33 mouse cellular contexts compared by ENCODE assay signal in genomic region chr10:87110909-87111308, GRCm38 (mm10). TPM values are rescaled to one million over a fixed set of nuclear protein-coding genes. Genes with fewer than 3 reads are reported as not detected.
DNase-seq lines count a peak whose midpoint lies in the region; ATAC-seq and TF ChIP-seq lines count a peak whose summit lies in the region.
"Had no signal": no experiment of that assay in that cellular context is flagged by ENCODE, and none has a peak within 500 bp of the region (broad histone marks: within the 10 kb centered on the region; RNA-seq: fewer than 3 reads in every experiment).

No protein-coding gene starts in this region.

- intact Hi-C loops in left cerebral cortex, adult 2 months (cut with DNase I), result no loop called here

- H3K9ac ChIP-seq in forebrain, embryonic 14.5 days (ENCODE audit: low read length), result no peak overlapping the region
- H3K9ac ChIP-seq in forebrain, embryonic 16.5 days (replicated peaks; ENCODE audit: low read depth, low read length), result no peak overlapping the region
- H3K9ac ChIP-seq in hindbrain, postnatal 0 days (replicated peaks; ENCODE audit: low read length), result no peak overlapping the region
- H3K9ac ChIP-seq in hindbrain, embryonic 11.5 days (ENCODE audit: low read depth, low read length), result no peak overlapping the region
- H3K9ac ChIP-seq: embryonic facial prominence, embryonic 13.5 days; hindbrain, embryonic 14.5 days; intestine, embryonic 15.5 days had no signal

- peaks cover 18% of the 10 kb centered on the region; the same call in 1 of the 2 replicates for H3K4me1 ChIP-seq in forebrain, embryonic 14.5 days (ENCODE audit: control insufficient read depth, insufficient read depth, low read length)
- H3K4me1 ChIP-seq in forebrain, embryonic 16.5 days (replicated peaks; ENCODE audit: control insufficient read depth, insufficient read depth, low read length), result peaks cover 17% of the 10 kb centered on the region
- H3K4me1 ChIP-seq in hindbrain, postnatal 0 days (ENCODE audit: insufficient read depth, low read length), result no peaks in the 10 kb centered on the region
- H3K4me1 ChIP-seq in hindbrain, embryonic 11.5 days (replicated peaks; ENCODE audit: control insufficient read depth, insufficient read depth, low read length), result no peaks in the 10 kb centered on the region
- H3K4me1 ChIP-seq: embryonic facial prominence, embryonic 13.5 days; intestine, embryonic 15.5 days had no signal

- H3K9me3 ChIP-seq in forebrain, embryonic 14.5 days (replicated peaks; ENCODE audit: control insufficient read depth, low read length), result no peaks in the 10 kb centered on the region
- no peaks in the 10 kb centered on the region for H3K9me3 ChIP-seq in forebrain, embryonic 16.5 days (ENCODE audit: control insufficient read depth, low read length)
- no peaks in the 10 kb centered on the region for H3K9me3 ChIP-seq in hindbrain, postnatal 0 days (ENCODE audit: low read length)
- no peaks in the 10 kb centered on the region for H3K9me3 ChIP-seq in hindbrain, embryonic 11.5 days (ENCODE audit: control insufficient read depth, low read length)
- H3K9me3 ChIP-seq: embryonic facial prominence, embryonic 10.5 days; embryonic facial prominence, embryonic 13.5 days; intestine, embryonic 15.5 days had no signal

- H3K27ac ChIP-seq in forebrain, embryonic 14.5 days (ENCODE audit: low read depth, low read length), result no peak overlapping the region
- H3K27ac ChIP-seq in forebrain, embryonic 16.5 days (ENCODE audit: low read length), result no peak overlapping the region
- no peak overlapping the region for H3K27ac ChIP-seq in hindbrain, postnatal 0 days
- H3K27ac ChIP-seq in hindbrain, embryonic 11.5 days (ENCODE audit: low read depth, low read length), result no peak overlapping the region
- H3K27ac ChIP-seq in left cerebral cortex, adult 2 months, result no peak overlapping the region
- H3K27ac ChIP-seq: embryonic facial prominence, embryonic 10.5 days; embryonic facial prominence, embryonic 13.5 days; gastrocnemius, adult 2 months; hindbrain, embryonic 14.5 days; intestine, embryonic 15.5 days had no signal

- H3K36me3 ChIP-seq in forebrain, embryonic 14.5 days (ENCODE audit: control insufficient read depth, insufficient read depth, low read length), result no peaks in the 10 kb centered on the region
- H3K36me3 ChIP-seq in forebrain, embryonic 16.5 days (ENCODE audit: control insufficient read depth, insufficient read depth), result no peaks in the 10 kb centered on the region
- no peaks in the 10 kb centered on the region for H3K36me3 ChIP-seq in hindbrain, postnatal 0 days (ENCODE audit: insufficient read depth, low read length)
- no peaks in the 10 kb centered on the region for H3K36me3 ChIP-seq in hindbrain, embryonic 11.5 days (ENCODE audit: control insufficient read depth, insufficient read depth, low read length)
- H3K36me3 ChIP-seq: embryonic facial prominence, embryonic 10.5 days; embryonic facial prominence, embryonic 13.5 days; intestine, embryonic 15.5 days had no signal

- ATAC-seq in forebrain, embryonic 14.5 days, result no peak
- no peak for ATAC-seq in forebrain, embryonic 16.5 days
- 0 out of 2 replicates have a peak, but pooled peaks have one; percentile 32 for ATAC-seq in hindbrain, postnatal 0 days
- no peak for ATAC-seq in hindbrain, embryonic 11.5 days (ENCODE audit: low FRiP score)
- ATAC-seq: CD4-positive, CD25-positive, alpha-beta regulatory T cell, adult 4 months; intestine, embryonic 15.5 days had no signal

- no peak for TF ChIP-seq CTCF in hindbrain, postnatal 0 days (IDR thresholded peaks at IDR 0.05; ENCODE audit: low read depth)
- no peak for TF ChIP-seq CTCF in brain, embryonic 14.5 days (IDR thresholded peaks at IDR 0.05; ENCODE audit: borderline replicate concordance, extremely low read depth, insufficient read depth, insufficient read length)
- TF ChIP-seq CTCF in left cerebral cortex, adult 2 months (IDR thresholded peaks at IDR 0.05), result no peak

- WGBS in forebrain, embryonic 14.5 days, result 49% methylated on average over 3 of the region's 3 CpGs
- 53% methylated on average over 3 of the region's 3 CpGs for WGBS in forebrain, embryonic 16.5 days
- 76% methylated on average over 3 of the region's 3 CpGs for WGBS in hindbrain, postnatal 0 days
- WGBS in hindbrain, embryonic 11.5 days, result 95% methylated on average over 3 of the region's 3 CpGs

- DNase-seq in forebrain, embryonic 14.5 days (ENCODE audit: low spot score), result peak; percentile 45
- DNase-seq in hindbrain, postnatal 0 days (ENCODE audit: low spot score), result peak; percentile 11
- no peak for DNase-seq in hindbrain, embryonic 11.5 days (ENCODE audit: low spot score)
- DNase-seq in brain, embryonic 14.5 days (ENCODE audit: low read depth), result peak; percentile 42
- DNase-seq in left cerebral cortex, adult 2 months (ENCODE audit: extremely low spot score in 1 of 2, low spot score in 2 of 2), result no peak
- DNase-seq: adrenal gland, adult 8-10 months; adrenal gland, postnatal 25 days; cerebellum, adult 11-12 months; cerebellum, adult 8-10 months; cerebellum, postnatal 10 days; cerebellum, postnatal 36 days; embryo, embryonic 11 days; gastrocnemius, adult 2 months; gastrocnemius, postnatal 14 days; heart, adult 11 months; kidney, adult 11 months; kidney, adult 8-10 months had no signal

- TF ChIP-seq POLR2A in brain, embryonic 14.5 days (IDR thresholded peaks at IDR 0.05; ENCODE audit: borderline replicate concordance, extremely low read depth, insufficient read depth, insufficient read length, poor library complexity, severe bottlenecking), result no peak

- H3K4me2 ChIP-seq in forebrain, embryonic 14.5 days (ENCODE audit: low read length), result no peak overlapping the region
- no peak overlapping the region for H3K4me2 ChIP-seq in forebrain, embryonic 16.5 days (ENCODE audit: low read length)
- H3K4me2 ChIP-seq in hindbrain, postnatal 0 days (ENCODE audit: low read depth, low read length), result no peak overlapping the region
- H3K4me2 ChIP-seq in hindbrain, embryonic 11.5 days (replicated peaks; ENCODE audit: low read depth, low read length), result no peak overlapping the region
- H3K4me2 ChIP-seq: embryonic facial prominence, embryonic 13.5 days; heart, embryonic 11.5 days; hindbrain, embryonic 14.5 days; intestine, embryonic 15.5 days had no signal

- H3K4me3 ChIP-seq in forebrain, embryonic 14.5 days (ENCODE audit: low read depth, low read length), result no peak overlapping the region
- no peak overlapping the region for H3K4me3 ChIP-seq in forebrain, embryonic 16.5 days (replicated peaks; ENCODE audit: low read length)
- no peak overlapping the region for H3K4me3 ChIP-seq in hindbrain, postnatal 0 days (ENCODE audit: low read length)
- H3K4me3 ChIP-seq in hindbrain, embryonic 11.5 days (ENCODE audit: low read depth, low read length), result no peak overlapping the region
- H3K4me3 ChIP-seq in left cerebral cortex, adult 2 months, result no peak overlapping the region
- H3K4me3 ChIP-seq: embryonic facial prominence, embryonic 10.5 days; embryonic facial prominence, embryonic 13.5 days; erythroblast, embryonic 14.5 days; gastrocnemius, adult 2 months; intestine, embryonic 15.5 days had no signal

- H3K27me3 ChIP-seq in forebrain, embryonic 14.5 days (replicated peaks; ENCODE audit: control insufficient read depth, insufficient read depth, low read length), result no peaks in the 10 kb centered on the region
- H3K27me3 ChIP-seq in forebrain, embryonic 16.5 days (replicated peaks; ENCODE audit: control insufficient read depth, insufficient read depth, low read length), result no peaks in the 10 kb centered on the region
- H3K27me3 ChIP-seq in hindbrain, postnatal 0 days (ENCODE audit: insufficient read depth, low read length), result no peaks in the 10 kb centered on the region
- H3K27me3 ChIP-seq in hindbrain, embryonic 11.5 days (ENCODE audit: control insufficient read depth, insufficient read depth, low read length), result no peaks in the 10 kb centered on the region
- H3K27me3 ChIP-seq: embryonic facial prominence, embryonic 13.5 days; intestine, embryonic 15.5 days had no signal

RNA-seq across cellular contexts. Expression of gene 1700113H08Rik, which starts 53.1 kb away (rescaled TPM):
- not detected in 2 replicates for polyA plus RNA-seq in forebrain, embryonic 14.5 days (2014; fragmentation: Nextera tagmentation; extraction: Ambion mirVana)
- polyA plus RNA-seq in forebrain, embryonic 16.5 days (2015; fragmentation: Nextera tagmentation; extraction: Ambion mirVana), result not detected in 2 replicates
- total RNA-seq in hindbrain, postnatal 0 days (2014; rRNA removed), result 0.89 TPM in 1 of 2 replicates, not detected in the other
- polyA plus RNA-seq in hindbrain, postnatal 0 days (2015; fragmentation: Nextera tagmentation; extraction: Ambion mirVana), result 0.25 and 0.39 TPM in 2 replicates
- 0.14 and 0.42 TPM in 2 replicates for polyA plus RNA-seq in hindbrain, embryonic 11.5 days (2014; fragmentation: Nextera tagmentation; extraction: Ambion mirVana)
- polyA plus RNA-seq in brain, embryonic 14.5 days (2012; rRNA removed), result 0.19 and 0.29 TPM in 2 replicates
- total RNA-seq in left cerebral cortex, adult 2 months (2021), result not detected
- total RNA-seq: adrenal gland, adult 8-10 months; adrenal gland, postnatal 25 days; gastrocnemius, postnatal 4 days; heart, postnatal 25 days; hematopoietic stem cell, adult 5-6 weeks; MEL had no signal
- polyA plus RNA-seq: C2C12; CD4-positive, CD25-positive, alpha-beta regulatory T cell, adult 4 months; cortical plate, adult 2 months; embryonic facial prominence, embryonic 10.5 days; embryonic facial prominence, embryonic 13.5 days; erythroblast, embryonic 14.5 days; frontal cortex, adult 2 months; heart, embryonic 14.5 days; hindbrain, embryonic 14.5 days; intestine, embryonic 15.5 days had no signal

Comparison
In these comparisons a context has a peak if more than half of its experiments do, and no peak if none do; other contexts are left out.
1. DNase-seq: peak in forebrain, embryonic 14.5 days (single experiment), hindbrain, postnatal 0 days (single experiment) and brain, embryonic 14.5 days (single experiment); none in hindbrain, embryonic 11.5 days (single experiment) and left cerebral cortex, adult 2 months (0 of 2).